Mouse (Mus musculus) kidney, adult 2 months (tissue): Measurements from ENCODE around the gene Ubl3.

Source experiments
- CTCF ChIP-seq: fragments of 200-500 bp; conservative IDR thresholded peaks from 2 replicates; pipeline ENCODE4 v1.5.1; 2011; ENCODE audit warnings: low read depth, mild to moderate bottlenecking, control low read depth, low read length, moderate library complexity, mixed read lengths; ENCODE audit not compliant: insufficient read depth, insufficient read length
- POLR2A ChIP-seq: fragments of 200-500 bp; IDR thresholded peaks from one replicate; pipeline ENCODE4 v1.6.1; 2011; ENCODE audit warnings: low read depth, low read length, control low read depth

GRCm38 (mm10) chr5:148547870-148548456 is 4.6 kb downstream of the Ubl3 start:
- TF ChIP-seq CTCF (no peak), POLR2A (no peak)
